Mouse (Mus musculus): ENCODE results near the gene Iqsec3. TPM values are rescaled to one million over a fixed set of nuclear protein-coding genes. Genes with fewer than 3 reads are reported as not detected.

Gene Iqsec3
- not detected in 2 replicates for polyA plus RNA-seq (2015; fragmentation: Nextera tagmentation; extraction: Ambion mirVana)

DNA sequence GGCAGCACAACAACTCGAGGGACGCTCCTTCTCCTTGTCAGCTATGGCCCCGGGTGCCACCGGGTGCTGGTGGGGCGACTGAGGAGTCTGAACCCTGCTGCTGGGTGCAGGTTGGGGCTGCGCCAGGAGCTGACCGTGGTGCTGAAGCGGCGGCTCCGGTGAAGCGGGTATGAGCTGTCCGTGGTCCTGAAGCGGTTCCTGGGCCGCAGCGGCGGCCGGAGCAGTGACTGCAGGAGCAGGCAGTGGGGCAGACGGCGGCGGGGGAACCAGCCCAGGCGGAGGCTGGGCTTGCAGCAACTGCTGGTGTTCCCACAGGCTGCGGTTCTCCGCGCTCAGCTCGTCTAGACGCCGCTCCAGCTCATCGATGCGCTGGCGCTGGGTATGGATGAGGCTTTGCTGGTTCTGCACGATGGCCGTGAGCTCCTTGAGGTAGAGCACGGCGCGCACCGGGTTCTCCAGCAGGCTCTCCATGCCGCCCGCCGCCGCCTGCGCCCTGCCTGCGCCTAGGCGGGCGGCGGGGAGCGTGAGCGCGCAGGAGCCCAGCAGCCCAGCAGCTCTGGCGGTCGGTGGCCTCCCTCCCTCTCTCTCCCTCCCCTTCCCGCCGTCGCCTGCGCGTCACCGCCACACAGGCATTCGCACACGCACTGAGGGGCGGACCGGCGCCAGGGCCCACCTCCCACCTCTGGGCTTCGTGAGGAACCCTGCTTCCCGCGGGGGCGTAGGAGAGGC is at the start of gene Iqsec3:
Iqsec3 (minus strand) TSS at position 586 of the 729 bp plus-strand sequence.

DNA sequence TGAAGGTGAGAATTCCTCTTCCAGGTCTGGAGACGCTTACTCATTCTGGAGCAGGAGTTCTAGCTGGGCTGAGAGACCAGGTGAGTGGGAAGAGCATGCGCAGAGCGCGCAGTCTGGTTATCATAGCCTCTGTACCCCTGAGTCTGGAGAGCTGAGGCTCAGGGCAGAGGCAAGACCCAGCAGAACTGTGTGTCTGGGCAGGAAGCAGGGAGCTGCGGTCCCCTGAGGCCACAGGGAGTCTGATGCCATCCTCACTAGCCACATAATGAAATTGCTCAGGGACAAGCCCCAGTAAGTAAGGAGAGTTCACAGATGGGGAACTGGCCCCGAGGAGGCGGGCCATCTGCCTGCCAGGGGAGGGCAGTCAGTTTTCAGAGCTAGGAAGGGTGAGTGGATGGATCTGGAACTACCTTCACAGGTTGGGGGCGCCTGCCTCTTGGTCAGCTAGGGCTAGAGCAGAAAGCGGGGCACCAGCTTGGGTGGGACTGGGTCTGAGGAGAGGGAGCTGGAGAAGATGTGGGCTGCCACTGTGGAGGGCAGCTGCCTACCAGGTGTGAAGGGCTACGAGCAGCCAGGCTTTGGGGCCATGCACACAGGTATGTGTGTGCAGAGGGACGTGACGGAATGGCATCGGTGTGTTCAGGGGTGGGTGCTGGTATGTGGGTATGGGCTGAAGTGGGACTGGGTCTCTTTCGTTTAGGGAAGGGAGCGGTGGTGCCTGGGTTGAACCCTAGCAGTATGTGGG is 130.3 kb downstream of the Iqsec3 start, which contains the start of gene Slc6a12:
Slc6a12 (plus strand) TSS at position 51 of the 745 bp plus-strand sequence.

Small RNA genes within 50 kb of the gene (microRNA-seq; reads per million reads assigned to microRNA genes)
- gene Gm24855: not detected

Other genes starting within 250 kb of the Iqsec3 start
- 9.3 and 10.8 TPM in 2 replicates for gene Usp18, start 227.8 kb downstream of the Iqsec3 start, polyA plus RNA-seq (2015; fragmentation: Nextera tagmentation; extraction: Ambion mirVana)
- 0.18 and 0.30 TPM in 2 replicates for gene Slc6a13, start 173.5 kb downstream of the Iqsec3 start, polyA plus RNA-seq (2015; fragmentation: Nextera tagmentation; extraction: Ambion mirVana)
- 0.21 TPM in 1 of 2 replicates, not detected in the other for gene Slc6a12, start 130.6 kb downstream of the Iqsec3 start, polyA plus RNA-seq (2015; fragmentation: Nextera tagmentation; extraction: Ambion mirVana)
- gene A2m, start 161.7 kb upstream of the Iqsec3 start, polyA plus RNA-seq (2015; fragmentation: Nextera tagmentation; extraction: Ambion mirVana): 0.53 and 1.00 TPM in 2 replicates

All from urinary bladder, postnatal 0 days (tissue).